Mouse (Mus musculus) cerebellum, adult 2 months (tissue): ENCODE measurements around the gene Hoxd4. TPM values are rescaled to one million over a fixed set of nuclear protein-coding genes. Genes with fewer than 3 reads are reported as not detected.
A peak's percentile ranks its signal among the peaks of the same experiment; 100 is the strongest.

ENCODE experiments used
- DNase-seq, 2 experiments: peaks; one replicate each; pipeline ENCODE4 v3.0.0; 2021
- H3K27ac ChIP-seq: fragments of 200-500 bp; 2 replicates; pipeline ENCODE4 v1.5.1; 2012; ENCODE audit warnings: low read length, control low read depth, inconsistent platforms; ENCODE audit not compliant: insufficient read depth
- H3K27me3 ChIP-seq: fragments of 200-500 bp; 2 replicates; pipeline ENCODE4 v1.6.1; 2012; ENCODE audit warnings: inconsistent platforms, mild to moderate bottlenecking, low read length, moderate library complexity; ENCODE audit not compliant: control insufficient read depth, insufficient read depth
- H3K4me1 ChIP-seq: fragments of 200-500 bp; 2 replicates; pipeline ENCODE4 v1.6.1; 2011; ENCODE audit warnings: low read length; ENCODE audit not compliant: control insufficient read depth, insufficient read depth
- H3K4me3 ChIP-seq: fragments of 200-500 bp; replicated peaks from 2 replicates; pipeline ENCODE3; 2011; ENCODE audit warnings: mild to moderate bottlenecking, low read depth, low read length, control low read depth; ENCODE audit not compliant: insufficient read depth
- CTCF ChIP-seq: fragments of 200-500 bp; IDR thresholded peaks from 2 replicates; pipeline ENCODE4 v1.5.1; 2011; ENCODE audit warnings: low read depth, mild to moderate bottlenecking, control low read depth, low read length, moderate library complexity, borderline replicate concordance; ENCODE audit not compliant: insufficient read depth
- POLR2A ChIP-seq: fragments of 200-500 bp; IDR thresholded peaks from 2 replicates; pipeline ENCODE4 v1.6.1; 2011; ENCODE audit warnings: low read length, control low read depth, borderline replicate concordance; ENCODE audit not compliant: insufficient read depth
- WGBS: fragments of 180-500 bp; shearing (Covaris S2); methylation state at CpG from one replicate; pipeline ENCODE4 v1.1.7; 2018; 5-methylcytosine and 5-hydroxymethylcytosine counted together
- polyA plus RNA-seq: library from polyadenylated mRNA; depleted of rRNA; stranded (reverse); fragments of >200 nt; gene quantifications from 2 replicates; pipeline ENCODE4 v1.2.3, GENCODE M21; 2012

The Hoxd4 gene
- polyA plus RNA-seq, 1 experiment, result 2.8 TPM

DNA sequence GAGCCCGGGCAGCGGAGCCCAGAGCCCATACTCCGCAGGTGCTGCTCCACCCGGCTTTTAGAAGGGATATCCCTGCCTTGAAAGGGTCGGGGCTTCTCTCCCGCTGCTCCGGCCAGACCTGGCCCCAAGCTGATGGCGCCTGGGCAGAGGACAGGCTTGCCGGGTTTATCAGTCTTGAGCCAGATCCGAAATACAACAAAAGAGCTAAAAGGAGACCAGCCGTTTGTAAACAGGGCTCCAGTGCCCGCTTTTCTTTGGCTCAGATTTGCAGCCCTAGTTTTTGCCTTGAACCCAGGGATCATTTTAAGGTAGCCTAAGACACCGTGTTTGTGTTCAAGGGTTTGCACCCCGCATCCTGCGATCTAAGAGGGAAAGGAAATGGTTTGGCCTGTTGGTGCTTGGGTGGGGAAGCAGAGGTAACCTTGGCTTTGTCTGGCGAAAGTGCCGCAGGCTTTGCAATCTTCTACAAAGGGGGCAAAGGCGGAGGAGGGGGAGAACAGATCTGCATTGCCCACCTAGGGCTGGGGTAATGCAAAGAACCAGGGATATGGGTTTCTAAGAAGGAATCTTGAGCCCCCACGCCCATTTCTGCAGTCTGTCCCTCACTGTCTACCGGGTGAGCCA, 18.8 kb upstream of the Hoxd4 start:
- H3K4me3 ChIP-seq, result no peak overlapping the region
- H3K4me1 ChIP-seq, result no peaks in the 10 kb centered on the region
- H3K27ac ChIP-seq, result no peak overlapping the region
- peaks cover 23% of the 10 kb centered on the region; the same call in 1 of the 2 replicates for H3K27me3 ChIP-seq
- WGBS, result 2% methylated on average over 20 of the region's 20 CpGs
- no peak for DNase-seq
- TF ChIP-seq CTCF (no peak), POLR2A (no peak)

DNA sequence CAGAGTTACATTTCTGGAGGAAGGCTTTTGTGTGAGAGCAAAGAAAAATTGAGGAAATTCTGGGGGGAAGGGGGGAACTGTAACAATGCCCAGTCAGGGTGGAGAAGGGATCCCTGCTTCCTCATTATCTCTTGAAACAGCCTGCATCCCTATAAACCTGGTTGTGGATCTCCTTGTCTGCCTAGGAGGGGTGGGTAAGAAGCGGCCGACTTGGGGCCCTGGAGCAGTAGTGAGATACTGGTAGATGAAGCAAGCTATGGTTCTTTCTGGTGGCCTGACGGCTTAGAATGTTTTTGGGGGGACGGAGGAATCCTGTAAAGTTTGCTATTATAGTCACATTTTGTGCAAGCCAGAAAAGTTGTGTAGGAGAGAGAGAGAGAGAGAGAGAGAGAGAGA, 18.3 kb upstream of the Hoxd4 start:
- H3K27me3 ChIP-seq, result peaks cover 26% of the 10 kb centered on the region; the same call in 1 of the 2 replicates
- WGBS, result 7% methylated on average over 4 of the region's 4 CpGs
- DNase-seq, result no peak
- no peaks in the 10 kb centered on the region for H3K4me1 ChIP-seq
- no peak for TF ChIP-seq POLR2A
- no peak for TF ChIP-seq CTCF
- no peak overlapping the region for H3K4me3 ChIP-seq
- H3K27ac ChIP-seq, result no peak overlapping the region

- Histone ChIP-seq H3K4me1 (no peaks in the 10 kb centered on the region), H3K27me3 (peaks cover 28% of the 10 kb centered on the region; the same call in 1 of the 2 replicates), H3K27ac (no peak overlapping the region), H3K4me3 (no peak overlapping the region)
- peak in 1 of 2 experiments; percentile 3 for DNase-seq
- TF ChIP-seq CTCF (no peak), POLR2A (no peak)
- WGBS, result 3% methylated on average over 16 of the region's 16 CpGs
These were observed 17.7 kb upstream of the Hoxd4 start for GRCm38 (mm10) chr2:74694066-74694465.

DNA sequence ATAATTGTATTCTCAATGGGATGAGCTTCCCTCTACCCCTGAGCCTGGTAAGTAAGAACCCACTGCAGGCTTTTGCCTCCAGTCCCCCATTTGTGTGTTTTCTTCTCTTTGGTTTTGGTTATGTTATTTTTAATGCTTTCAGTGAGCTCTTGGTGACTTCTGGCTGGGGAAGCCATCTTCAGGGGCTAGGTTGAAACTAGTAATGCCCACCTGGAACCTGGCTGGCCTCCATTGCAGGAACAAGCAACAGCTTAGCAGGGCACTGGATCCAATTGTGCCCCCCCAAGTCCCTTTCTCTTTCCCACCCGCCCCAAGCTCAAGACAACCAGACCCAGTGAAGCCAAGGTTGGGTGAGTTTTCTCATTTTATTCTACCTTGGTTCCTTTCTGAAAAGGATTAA, 16.3 kb upstream of the Hoxd4 start:
- peaks cover 28% of the 10 kb centered on the region; the same call in 1 of the 2 replicates for H3K27me3 ChIP-seq

DNA sequence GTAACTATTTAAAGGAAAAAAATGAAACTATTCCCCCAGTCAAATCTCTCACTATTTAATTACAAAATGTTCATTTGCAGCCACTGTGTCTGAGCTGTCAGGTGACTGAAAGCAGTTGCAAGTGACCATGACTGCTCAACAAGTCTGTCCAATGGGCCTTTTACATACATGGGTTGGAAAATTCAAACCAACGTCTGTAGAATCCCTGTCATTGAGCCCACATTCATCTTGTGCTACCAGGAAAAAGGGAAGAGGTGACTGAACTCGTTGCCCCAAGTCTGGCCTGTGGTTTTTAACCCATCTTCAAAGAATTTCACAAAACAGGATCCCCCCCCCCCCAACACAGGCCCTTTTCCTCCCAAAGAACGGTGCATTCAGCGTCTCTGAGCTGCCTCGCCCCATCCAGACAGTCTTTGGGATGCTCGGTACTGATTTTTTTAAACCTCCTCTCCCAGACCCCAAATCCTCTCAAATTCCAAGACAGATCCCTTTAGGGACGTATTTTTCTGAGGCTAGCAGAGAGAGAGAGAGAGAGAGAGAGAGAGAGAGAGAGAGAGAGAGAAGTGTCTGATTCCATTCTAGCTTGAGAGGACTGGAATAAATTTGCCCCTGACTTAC, 15.8 kb upstream of the Hoxd4 start:
- no peaks in the 10 kb centered on the region for H3K4me1 ChIP-seq
- WGBS, result 3% methylated on average over 7 of the region's 7 CpGs
- H3K27me3 ChIP-seq, result peaks cover 27% of the 10 kb centered on the region; the same call in 1 of the 2 replicates
- H3K4me3 ChIP-seq, result no peak overlapping the region
- H3K27ac ChIP-seq, result no peak overlapping the region
- no peak for TF ChIP-seq POLR2A
- TF ChIP-seq CTCF, result no peak
- DNase-seq, result no peak

More for the DNA sequence above, 16.3 kb upstream of the Hoxd4 start:
- TF ChIP-seq POLR2A (no peak), CTCF (no peak)
- no peak overlapping the region for H3K4me3 ChIP-seq
- no peak overlapping the region for H3K27ac ChIP-seq
- no peaks in the 10 kb centered on the region for H3K4me1 ChIP-seq
- 15% methylated on average over 1 of the region's 1 CpGs for WGBS
- no peak for DNase-seq

DNA sequence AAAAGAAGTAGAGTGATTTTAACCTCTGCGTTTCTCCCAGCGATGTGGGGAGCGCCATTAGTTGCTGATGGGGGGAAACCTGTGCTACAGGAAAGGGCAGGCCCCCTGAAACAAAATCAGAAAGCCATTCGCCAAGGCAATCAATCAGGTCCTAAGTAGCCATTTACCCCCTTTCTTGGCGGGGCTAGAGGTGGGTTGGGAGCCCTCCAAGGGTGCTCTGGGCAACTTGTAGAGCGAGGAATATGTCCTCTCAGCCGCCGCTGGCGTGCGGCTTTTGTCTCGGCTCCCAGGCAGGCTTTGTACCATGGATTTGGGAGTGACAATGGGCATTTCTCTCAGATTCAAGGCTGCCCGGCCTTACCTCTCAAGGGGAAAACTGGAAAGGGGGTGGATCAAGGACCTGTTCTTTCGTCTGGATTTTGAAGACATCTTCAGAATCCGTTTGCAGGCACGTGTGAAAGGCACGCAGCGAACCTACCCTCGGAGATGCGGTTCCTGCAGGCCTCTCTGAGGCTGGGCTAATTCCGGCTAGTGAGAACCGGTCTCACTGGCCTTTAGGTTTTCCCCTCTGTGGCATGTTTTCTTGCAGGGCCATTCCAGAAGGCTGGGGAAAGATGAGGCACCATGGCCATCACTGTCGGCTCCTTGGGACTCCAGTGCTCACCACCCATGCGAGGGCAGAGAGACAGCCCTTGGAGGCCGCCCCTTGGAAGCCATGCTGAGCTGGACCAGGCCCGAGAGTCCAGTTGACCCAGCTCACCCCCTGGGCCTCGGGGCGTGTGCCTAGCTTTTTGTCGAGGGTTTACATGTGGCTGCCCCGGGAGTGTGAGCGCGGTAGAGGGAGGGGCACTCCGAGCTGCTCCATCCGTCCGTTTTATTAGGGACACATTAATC, 15.0 kb upstream of the Hoxd4 start:
- no peak for TF ChIP-seq POLR2A
- no peak for TF ChIP-seq CTCF
- H3K27me3 ChIP-seq, result peaks cover 24% of the 10 kb centered on the region; the same call in 1 of the 2 replicates
- no peak for DNase-seq
- H3K27ac ChIP-seq, result no peak overlapping the region
- H3K4me1 ChIP-seq, result no peaks in the 10 kb centered on the region
- WGBS, result 3% methylated on average over 34 of the region's 34 CpGs
- H3K4me3 ChIP-seq, result no peak overlapping the region

DNA sequence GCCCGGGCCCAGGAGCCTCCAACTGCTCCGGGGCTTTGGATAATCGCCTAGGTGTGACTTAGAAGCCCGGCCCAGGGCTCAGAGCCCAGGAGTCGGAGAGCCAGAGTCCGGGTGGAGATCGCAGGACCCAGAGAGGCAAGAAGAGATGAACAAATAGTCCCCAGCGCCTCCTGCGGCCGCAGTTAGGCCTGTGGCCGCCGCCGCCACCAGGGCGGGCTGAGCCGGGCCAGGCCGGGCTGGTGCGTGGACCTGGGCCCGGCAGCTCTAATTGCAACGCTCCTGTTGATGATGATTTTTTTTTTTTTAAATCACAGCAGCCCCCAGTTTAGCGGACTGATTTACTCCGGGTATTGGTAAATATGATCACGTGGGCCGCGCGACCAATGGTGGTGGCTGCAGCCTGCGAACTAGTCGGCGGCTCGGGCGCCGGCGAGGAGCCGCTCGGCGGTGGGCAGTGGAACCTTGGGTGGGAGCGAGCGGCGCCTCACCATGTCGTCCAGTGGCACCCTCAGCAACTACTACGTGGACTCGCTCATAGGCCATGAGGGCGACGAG, 14.1 kb upstream of the Hoxd4 start, which contains the start of gene Hoxd9:
Hoxd9 (plus strand) TSS at position 161 of the 555 bp plus-strand sequence.
- H3K27ac ChIP-seq, result no peak within 1 kb of the TSS
- no peak for DNase-seq
- 2% methylated on average over 43 of the region's 43 CpGs for WGBS
- no peak within 1 kb of the TSS for H3K4me3 ChIP-seq
- no peak for TF ChIP-seq POLR2A
- TF ChIP-seq CTCF, result no peak
- peaks cover 21% of the 10 kb centered on the region; the same call in 1 of the 2 replicates for H3K27me3 ChIP-seq
- H3K4me1 ChIP-seq, result no peaks in the 10 kb centered on the region
